Mouse (Mus musculus) frontal cortex, postnatal 36 days (tissue): ENCODE measurements around the gene Ttc25.
"Not testable (repeated sequence)": the region's sequence is repeated elsewhere in the genome, so short reads cannot be mapped to it uniquely, and the experiment has no call there.

Experiments used
- DNase-seq, 2 experiments: peaks; one replicate each; pipeline ENCODE4 v3.0.0; 2022; ENCODE audit warnings: low spot score in 2 of 2

Gene Ttc25

DNA sequence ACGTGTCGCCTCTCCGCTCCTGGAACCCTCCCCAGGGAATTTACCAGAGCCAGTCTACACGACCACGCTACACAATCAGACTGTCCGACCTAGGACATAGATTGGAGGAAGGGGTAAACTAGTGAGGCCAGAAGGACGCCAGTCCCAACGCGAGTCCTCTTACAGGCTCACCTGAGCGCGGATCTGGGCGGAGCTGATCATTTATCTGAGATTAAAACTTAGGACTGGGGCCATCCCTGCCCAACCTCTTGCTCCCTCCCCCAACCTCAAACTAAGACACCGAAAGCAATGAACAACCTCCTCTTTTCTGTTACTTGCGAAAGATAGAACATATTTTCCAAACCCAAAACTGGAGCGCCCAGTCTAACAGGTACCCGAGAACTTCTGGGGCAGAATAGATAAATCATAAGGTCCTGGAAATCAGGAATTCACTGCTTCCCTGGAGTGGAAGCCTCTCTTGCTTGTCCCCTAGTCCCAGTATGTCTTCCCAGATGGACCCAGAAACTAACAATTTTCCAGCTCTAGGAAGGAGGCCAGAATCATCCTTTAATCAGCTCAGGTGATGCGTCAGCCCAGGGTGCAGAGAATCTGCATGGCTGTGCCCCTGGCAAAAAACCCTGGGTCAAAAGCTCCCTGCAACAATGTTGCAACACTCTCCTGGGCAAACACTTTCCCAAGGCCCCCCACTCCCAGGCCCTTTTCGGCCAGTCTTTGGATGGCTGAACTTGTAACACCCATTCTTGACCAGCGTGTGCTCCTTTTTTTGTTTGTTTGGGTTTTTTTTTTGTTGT lies 16.8 kb upstream of the Ttc25 start:
- no peak for DNase-seq

DNA sequence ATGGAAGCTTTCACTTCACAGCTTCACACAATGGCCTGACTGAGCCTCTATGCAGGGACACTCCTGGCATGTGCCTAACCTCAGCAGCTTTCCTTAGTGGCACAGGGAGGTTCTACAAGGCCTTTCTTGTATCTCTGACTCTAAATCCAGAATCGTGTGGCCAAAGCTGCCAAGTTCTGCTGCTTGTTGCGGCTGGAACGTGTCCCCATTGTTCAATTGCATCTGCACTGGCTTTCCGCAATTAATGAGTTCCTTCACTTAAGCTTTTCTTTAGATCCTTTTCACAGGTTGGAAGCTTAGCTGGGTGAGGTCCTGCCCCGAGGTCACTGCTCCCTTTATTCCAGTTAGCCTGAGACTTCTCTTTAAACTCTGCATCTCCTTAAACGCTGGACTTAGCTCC lies 11.5 kb upstream of the Ttc25 start:
- no peak for DNase-seq

DNA sequence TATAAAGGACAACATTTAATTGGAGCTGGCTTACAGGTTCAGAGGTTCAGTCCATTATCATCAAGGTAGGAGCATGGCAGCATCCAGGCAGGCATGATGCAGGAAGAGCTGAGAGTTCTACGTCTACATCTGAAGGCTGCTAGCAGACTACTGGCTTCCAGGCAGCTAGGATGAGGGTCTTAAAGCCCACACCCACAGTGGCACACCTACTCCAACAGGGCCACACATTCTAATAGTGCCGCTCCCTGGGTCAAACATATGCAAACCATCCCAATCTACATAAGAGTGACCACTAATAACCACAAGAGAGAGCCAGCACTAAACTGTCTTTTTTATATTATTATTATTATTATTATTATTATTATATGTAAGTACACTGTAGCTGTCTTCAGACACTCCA lies 11.0 kb upstream of the Ttc25 start:
- DNase-seq: not testable (repeated sequence)

- DNase-seq: not testable (repeated sequence)
Measured at GRCm38 (mm10) chr11:100534821-100535220, 10.6 kb upstream of the Ttc25 start.

GRCm38 (mm10) chr11:100535996-100536395 lies 9.4 kb upstream of the Ttc25 start:
- DNase-seq: no peak

DNA sequence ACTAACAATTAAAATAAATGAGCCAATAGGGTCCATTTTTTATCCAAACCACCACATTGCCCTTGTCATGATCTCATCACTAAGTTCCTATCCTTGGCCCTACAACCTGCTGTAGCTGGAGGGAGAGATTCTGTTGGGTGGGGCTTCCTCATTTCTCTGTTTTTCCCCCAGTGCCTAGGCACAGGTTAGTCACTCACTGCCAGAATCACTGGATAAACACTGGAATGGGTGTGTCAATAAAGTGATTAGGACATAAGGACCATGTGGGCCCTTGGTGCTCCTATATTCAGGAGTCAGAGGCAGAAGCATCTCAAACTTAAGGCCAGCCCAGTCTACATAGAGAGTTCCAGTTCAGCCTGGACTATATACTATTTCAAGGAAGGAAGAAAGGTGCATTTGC lies 8.9 kb upstream of the Ttc25 start:
- DNase-seq: no peak

- no peak for DNase-seq
Measured at GRCm38 (mm10) chr11:100540966-100541365, 4.4 kb upstream of the Ttc25 start.

GRCm38 (mm10) chr11:100541577-100541976 lies 3.8 kb upstream of the Ttc25 start:
- DNase-seq: no peak

DNA sequence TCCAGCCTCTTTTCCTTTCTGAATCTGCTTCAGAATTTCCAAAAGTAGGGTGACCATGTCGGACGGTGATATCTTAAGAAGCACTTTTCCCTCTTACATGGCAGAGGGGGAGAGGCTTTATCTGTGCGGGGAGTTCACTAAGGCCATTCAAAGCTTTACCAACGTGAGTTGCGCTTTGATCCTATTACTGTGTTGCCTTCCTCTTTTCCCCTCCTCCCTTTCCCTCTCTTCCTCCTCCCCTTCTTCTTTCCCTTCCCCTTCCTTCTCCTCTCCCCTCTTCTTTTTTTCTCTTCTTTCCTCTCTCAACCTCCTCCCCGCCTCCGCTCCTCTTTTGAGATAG lies 309 bp downstream of the Ttc25 start:
- DNase-seq: no peak

DNA sequence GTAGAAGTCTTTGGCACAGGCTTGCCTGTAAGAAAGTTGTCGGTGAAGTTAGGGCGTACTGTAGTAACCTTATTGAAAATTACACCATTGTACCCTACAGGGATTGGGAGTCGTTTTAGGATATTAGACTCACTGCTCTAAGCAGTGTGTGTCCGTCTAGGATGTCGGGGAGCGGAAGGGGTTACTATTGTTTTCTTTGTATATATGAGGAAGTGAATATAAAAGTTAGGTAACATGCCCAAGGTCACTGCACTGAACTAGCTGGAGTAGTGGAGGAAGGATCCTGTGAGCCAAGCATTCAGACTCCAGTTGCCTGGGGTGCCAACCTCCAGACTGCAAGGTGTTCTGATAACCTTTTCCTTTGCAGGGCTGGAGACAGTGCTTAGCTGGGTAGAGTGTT lies 1.5 kb downstream of the Ttc25 start:
- no peak for DNase-seq

DNA sequence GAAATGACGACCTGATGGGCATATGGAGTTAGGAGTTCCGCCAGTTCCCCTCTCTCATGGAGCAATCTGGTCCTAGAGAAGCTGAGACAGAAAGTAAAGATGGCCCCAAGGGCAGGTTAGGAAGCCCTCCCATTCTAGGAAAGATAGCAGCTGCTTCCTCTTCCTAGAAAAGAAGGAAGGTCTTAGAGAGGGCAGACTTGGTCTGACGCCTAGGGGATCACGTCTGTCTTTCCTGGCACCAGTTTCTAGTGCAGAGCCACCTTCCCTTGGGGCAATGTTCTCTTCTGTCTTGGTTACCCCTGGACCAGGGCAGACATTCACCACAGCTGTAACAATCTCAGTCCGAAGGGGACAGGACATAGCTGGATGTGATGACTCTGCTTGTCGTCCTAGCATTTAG lies 2.7 kb downstream of the Ttc25 start:
- DNase-seq: no peak

GRCm38 (mm10) chr11:100549466-100549865 lies 4.1 kb downstream of the Ttc25 start:
- DNase-seq: no peak

DNA sequence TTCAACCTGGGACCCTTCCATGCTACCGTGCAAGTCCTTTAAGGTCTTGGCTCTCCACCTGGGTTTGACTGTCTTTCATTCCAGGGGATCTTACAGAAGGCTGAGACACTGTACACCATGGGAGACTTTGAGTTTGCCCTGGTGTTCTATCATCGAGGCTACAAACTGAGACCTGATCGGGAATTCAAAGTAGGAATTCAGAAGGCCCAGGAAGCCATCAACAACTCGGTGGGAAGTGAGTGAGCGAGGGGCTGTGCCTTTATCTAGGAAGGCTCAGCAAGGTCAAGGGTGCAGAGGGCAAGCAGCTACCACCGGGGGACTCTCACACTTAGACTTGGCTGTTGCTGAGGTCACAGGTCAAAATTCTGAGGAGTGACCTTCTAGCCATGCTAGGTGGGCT lies 4.7 kb downstream of the Ttc25 start:
- DNase-seq: no peak

DNA sequence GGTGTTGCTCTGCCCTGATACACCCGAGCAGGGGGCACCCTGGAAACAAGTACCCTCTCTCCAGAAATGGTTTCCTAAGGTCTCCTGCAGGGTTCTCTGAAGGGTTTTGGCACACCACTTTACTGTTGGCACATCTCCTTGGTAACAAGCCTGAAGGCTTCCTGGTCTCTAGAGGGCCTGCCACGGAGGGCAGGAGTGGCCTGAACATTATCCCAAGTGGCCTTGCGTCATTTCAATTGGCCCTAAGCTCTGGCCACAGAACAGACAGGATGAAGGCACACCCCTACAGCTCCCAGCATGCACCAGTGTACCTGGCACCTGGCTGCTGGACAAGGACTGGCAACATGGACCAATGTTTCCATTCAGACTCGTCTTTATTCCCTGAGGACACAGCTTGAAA lies 7.4 kb downstream of the Ttc25 start:
- no peak for DNase-seq

DNA sequence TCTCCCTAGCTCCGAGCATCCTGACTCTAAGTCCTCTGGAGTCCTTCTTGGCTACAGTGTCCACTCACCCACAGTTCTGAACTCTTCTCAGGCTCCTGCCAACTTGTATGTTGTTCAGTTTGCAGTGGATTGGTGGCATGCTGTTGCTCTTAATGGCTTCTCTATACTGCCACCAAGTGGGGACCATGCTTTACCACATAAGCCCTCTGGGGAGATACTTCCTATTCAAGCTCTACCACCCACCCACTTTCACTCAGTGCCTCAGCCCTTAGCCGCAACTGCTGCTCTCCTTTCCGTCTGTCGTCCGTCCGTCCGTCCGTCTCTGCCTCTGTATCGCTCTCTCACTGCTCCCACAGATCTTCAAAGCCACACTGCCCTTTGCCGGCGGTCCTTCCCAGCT lies 10.2 kb downstream of the Ttc25 start:
- DNase-seq: peak; percentile 20 to 58

GRCm38 (mm10) chr11:100557563-100557962 lies 12.2 kb downstream of the Ttc25 start:
- no peak for DNase-seq

GRCm38 (mm10) chr11:100559476-100559875 lies 14.1 kb downstream of the Ttc25 start:
- no peak for DNase-seq

DNA sequence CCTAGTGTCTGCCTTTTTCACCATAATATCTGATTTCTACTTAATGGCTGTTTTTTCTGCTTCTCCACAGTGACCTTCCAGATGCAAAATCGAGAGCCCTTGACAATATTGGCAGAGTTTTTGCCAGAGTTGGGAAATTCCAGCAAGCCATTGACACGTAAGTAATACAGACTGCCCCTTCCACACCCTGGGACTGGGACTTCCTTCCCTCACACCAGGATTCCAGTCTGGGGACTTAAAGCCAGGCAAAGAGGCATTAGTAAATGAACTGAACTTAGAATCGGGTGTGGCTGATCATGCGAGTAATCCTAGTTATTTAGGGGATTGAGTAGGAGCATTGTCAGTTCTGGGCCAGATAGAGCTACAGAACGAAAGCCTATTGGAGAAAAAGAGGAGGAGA lies 16.3 kb downstream of the Ttc25 start:
- DNase-seq: no peak

- DNase-seq: peak; percentile 78 to 84
Measured at GRCm38 (mm10) chr11:100564297-100564696, 18.9 kb downstream of the Ttc25 start.

DNA sequence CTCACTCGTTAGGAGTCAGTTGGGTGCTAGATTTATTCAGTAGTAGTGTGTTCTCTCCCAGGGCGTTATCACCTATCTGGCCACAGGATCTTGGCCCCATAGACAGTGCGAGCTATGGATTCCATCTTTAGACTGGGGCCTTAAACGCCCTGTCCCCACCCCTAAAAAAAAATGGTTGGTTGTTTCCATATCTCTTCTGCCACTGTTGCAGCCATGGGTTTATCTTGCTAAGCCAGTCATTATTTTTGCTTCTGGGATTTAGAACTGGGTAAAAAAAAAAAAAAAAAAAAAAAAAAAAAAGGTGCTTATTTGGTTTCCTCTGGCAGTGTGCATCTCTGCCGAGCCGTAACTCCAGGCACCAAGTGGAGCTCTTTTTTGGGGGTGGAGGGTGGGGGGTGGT lies 19.3 kb downstream of the Ttc25 start:
- DNase-seq: no peak

- no peak for DNase-seq
Measured at GRCm38 (mm10) chr11:100567229-100567628, 21.8 kb downstream of the Ttc25 start.

DNA sequence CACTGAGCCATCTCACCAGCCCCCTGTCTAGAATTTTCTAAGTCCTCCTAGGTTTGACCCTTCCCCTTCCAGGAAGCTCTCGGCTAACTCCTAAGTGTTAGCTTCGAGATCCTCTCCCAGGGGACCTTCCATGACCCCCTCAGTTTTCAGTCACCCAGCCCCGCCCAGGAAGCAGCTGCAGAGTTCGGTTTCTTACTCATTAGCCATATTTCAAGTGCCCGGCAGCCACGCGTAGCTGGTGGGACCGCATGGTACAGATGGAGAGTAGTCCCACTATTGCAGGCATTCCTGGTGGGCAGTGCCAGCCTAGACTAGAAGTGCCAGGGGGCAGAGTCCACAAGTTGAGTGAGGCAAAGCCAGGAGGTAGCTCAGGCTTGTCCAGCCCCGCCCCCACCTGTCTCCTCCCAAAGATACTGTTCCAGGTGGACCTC lies 22.4 kb downstream of the Ttc25 start:
- no peak for DNase-seq

- no peak for DNase-seq
Measured at GRCm38 (mm10) chr11:100568692-100569091, 23.3 kb downstream of the Ttc25 start.

GRCm38 (mm10) chr11:100569789-100570188 lies 24.4 kb downstream of the Ttc25 start:
- no peak for DNase-seq
